Mouse (Mus musculus): Measurements from ENCODE around the gene Tmem151b. TPM values are rescaled to one million over a fixed set of nuclear protein-coding genes. Genes with fewer than 3 reads are reported as not detected.

Tmem151b gene
- 0.12 TPM for total RNA-seq (2023)

DNA sequence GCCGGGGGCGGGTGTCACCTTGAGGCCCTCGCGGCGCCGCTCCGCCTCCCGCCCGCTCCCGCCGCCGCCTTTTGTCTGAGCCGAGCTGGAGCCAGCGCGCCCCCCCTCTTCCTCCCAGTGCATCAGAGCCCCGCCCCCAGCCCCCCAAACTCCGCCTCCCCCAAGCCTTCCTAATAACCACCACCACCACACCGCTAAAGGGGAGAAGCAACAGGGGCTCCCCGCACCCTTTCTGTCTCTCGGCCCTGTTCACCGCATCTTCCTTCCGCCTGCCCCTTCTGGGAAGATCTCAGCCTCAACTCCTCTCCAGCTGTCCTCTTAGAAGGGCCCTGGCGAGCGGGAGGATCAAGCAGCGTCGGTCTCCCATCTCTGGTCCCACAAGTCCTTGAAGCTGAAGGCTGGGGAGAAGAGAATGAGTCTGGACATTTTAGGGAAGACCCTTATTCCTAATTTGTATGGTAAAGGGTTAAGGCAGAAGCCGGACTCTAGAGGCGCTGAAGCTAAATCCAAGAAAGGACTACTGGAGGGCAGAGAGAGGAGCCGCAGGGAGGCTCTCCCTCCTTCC is at the start of gene Tmem151b:
TSS of gene Tmem151b (minus strand) at position 61 of the 565 bp plus-strand sequence.

DNA sequence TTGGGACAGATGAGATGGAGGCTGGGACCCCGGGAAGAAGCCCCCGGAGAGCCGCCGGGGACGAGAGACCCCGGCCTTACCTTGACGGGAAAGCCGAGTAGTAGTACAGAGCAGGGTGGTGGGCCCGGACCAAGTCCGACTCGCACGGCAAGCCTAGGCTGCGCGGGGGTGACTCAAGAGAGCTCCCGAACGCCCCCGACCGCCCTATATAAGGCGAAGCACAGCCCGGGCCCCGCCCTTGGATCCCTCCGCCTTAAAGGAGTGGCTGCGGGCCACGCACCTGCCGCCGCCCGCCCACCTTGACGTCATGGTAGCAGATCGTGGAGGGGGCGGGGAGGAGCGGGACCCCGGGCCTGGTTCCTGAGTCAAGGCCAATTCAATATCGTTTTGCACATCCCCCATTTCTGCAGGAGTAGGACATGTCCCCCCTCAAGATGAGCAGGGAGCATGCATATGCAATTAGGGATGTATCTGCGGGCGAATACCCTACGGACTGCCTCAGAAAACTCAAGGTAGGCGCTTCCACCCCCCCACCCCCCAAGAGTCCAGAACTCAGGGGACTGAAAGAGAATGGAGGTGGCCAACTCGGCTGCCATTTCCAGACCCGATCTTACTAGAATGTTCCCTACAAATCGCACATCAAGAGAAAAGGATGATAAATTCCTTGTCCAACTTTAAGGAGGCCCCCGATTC is 23.8 kb upstream of the Tmem151b start, which contains the start of gene Hsp90ab1:
TSS of gene Hsp90ab1 (minus strand) at position 185 of the 693 bp plus-strand sequence.

DNA sequence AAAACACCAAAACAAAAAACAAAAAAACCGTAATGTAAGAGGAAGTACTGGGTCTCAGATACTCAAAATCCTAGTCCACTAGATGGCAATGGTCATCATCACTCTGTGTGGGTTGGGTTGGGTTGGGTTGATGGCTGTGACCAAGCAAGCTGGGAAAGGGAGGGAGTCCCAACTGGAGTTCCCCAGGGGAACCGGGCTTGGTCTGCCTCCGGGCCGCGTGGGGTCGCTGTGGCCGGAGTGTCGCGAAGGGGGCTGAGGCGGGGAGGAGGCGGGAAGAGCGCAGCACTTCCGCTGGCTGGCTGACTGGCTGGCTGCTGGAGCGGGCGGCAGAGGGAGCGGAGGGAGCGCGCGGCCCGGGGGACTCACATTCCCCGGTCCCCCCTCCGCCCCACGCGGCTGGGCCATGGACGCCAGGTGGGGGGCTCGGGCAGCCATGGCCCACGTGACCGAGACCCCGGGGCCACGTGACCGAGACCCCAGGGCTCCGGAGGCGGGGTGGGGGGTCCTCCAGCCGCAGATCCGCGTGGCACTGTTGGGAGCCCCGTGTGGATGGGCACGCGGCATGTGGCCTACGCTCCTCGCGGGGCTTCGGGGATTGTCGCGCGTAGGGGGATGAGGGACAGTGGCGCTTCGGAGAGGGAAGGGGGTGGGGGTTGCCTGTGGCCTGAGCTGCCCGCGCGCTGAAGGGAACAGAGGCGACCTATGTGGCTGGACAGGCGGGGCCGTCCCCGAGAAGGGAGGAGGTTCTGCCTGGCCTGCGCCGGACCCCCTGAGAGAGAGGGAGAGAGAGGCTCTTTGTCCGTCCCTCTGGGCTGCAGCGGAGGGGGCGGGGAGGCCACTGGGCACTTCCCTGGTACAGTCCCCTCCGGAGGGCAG is 14.4 kb upstream of the Tmem151b start, which contains the start of gene Slc35b2:
TSS of gene Slc35b2 (plus strand) at position 220 of the 876 bp plus-strand sequence.

GRCm38 (mm10) chr17:45555452-45556106 is 6.1 kb upstream of the Tmem151b start, which contains the start of gene Nfkbie:
Gene Nfkbie, plus strand, starts transcription at chr17:45555703.

DNA sequence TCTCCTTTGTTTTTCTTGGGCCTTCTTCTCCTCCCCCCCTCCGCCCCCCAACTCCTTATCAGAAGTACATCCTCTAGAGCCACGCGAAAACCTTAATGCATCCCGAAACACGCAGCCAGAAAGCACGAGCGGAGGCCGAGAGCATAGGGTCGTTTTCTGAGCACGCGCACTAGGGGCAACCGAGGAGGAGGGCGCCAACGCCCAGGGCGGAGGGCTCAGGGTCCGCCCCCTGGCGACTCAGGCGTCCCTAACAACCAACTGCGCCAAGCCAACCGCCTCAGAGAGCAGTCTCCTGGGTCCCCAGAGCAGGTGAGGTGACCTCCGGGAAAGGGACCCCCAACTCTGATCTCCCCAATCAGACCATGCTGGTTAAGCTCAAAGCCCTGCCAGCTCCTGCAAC is 26.2 kb downstream of the Tmem151b start, which contains the start of gene Tcte1:
TSS of gene Tcte1 (plus strand) at position 172 of the 400 bp plus-strand sequence.

GRCm38 (mm10) chr17:45506700-45507189 is 42.7 kb downstream of the Tmem151b start, which contains the start of gene Aars2:
Gene Aars2, plus strand, starts transcription at chr17:45506841.

Other genes starting within 250 kb of the Tmem151b start
- gene Cdc5l, start 115.9 kb downstream of the Tmem151b start, total RNA-seq (2023): 83.4 TPM
- not detected for gene Spats1, start 74.3 kb downstream of the Tmem151b start, total RNA-seq (2023)
- gene Aars2, start 42.8 kb downstream of the Tmem151b start, total RNA-seq (2023): 17.9 TPM
- gene Tcte1, start 26.2 kb downstream of the Tmem151b start, total RNA-seq (2023): not detected
- gene Nfkbie, start 6.0 kb upstream of the Tmem151b start, total RNA-seq (2023): 36.3 TPM
- gene Slc35b2, start 14.2 kb upstream of the Tmem151b start, total RNA-seq (2023): 21.3 TPM
- gene Hsp90ab1, start 23.6 kb upstream of the Tmem151b start, total RNA-seq (2023): 1,076 TPM
- 25.8 TPM for gene Slc29a1, start 49.9 kb upstream of the Tmem151b start, total RNA-seq (2023)
- gene Mymx, start 52.4 kb upstream of the Tmem151b start, total RNA-seq (2023): not detected
- not detected for gene Capn11, start 109.6 kb upstream of the Tmem151b start, total RNA-seq (2023)
- 29.8 TPM for gene Mrpl14, start 136.6 kb upstream of the Tmem151b start, total RNA-seq (2023)
- gene Tmem63b, start 137.2 kb upstream of the Tmem151b start, total RNA-seq (2023): 42.4 TPM
- gene 1600014C23Rik, start 184.2 kb upstream of the Tmem151b start, total RNA-seq (2023): not detected

Data from CD4-positive naive resting alpha-beta T cell, adult 57 days (primary cell).